Mouse (Mus musculus) hindbrain, embryonic 11.5 days (tissue): ENCODE measurements around the gene Pex7. TPM values are rescaled to one million over a fixed set of nuclear protein-coding genes. Genes with fewer than 3 reads are reported as not detected.

Source experiments
- ATAC-seq: fragments of 200-750 bp; cut with Nextera tagmentation; 2 replicates; pipeline ENCODE4 v1.8.0; 2017; ENCODE audit warnings: mild to moderate bottlenecking, moderate TSS enrichment, moderate library complexity; ENCODE audit not compliant: low FRiP score
- DNase-seq: peaks from one replicate; pipeline ENCODE4 v3.0.0-alpha.2; 2015; ENCODE audit warnings: low spot score
- H3K27ac ChIP-seq: fragments of 300-500 bp; sonication (generic); 2 replicates; pipeline ENCODE4 v1.5.1; 2014; ENCODE audit warnings: mild to moderate bottlenecking, low read depth, low read length
- H3K27me3 ChIP-seq: fragments of 300-500 bp; sonication (generic); 2 replicates; pipeline ENCODE4 v1.6.1; 2014; ENCODE audit warnings: mild to moderate bottlenecking, low read length, moderate library complexity, mixed read lengths; ENCODE audit not compliant: control insufficient read depth, insufficient read depth
- H3K36me3 ChIP-seq: fragments of 300-500 bp; sonication (generic); 2 replicates; pipeline ENCODE4 v1.6.1; 2014; ENCODE audit warnings: mild to moderate bottlenecking, low read length, moderate library complexity, mixed read lengths; ENCODE audit not compliant: control insufficient read depth, insufficient read depth
- H3K4me1 ChIP-seq: fragments of 300-500 bp; sonication (generic); replicated peaks from 2 replicates; pipeline ENCODE4 v1.6.1; 2014; ENCODE audit warnings: low read length, mixed read lengths; ENCODE audit not compliant: control insufficient read depth, insufficient read depth
- H3K4me2 ChIP-seq: fragments of 300-500 bp; sonication (generic); replicated peaks from 2 replicates; pipeline ENCODE4 v1.6.1; 2014; ENCODE audit warnings: mild to moderate bottlenecking, low read depth, low read length
- H3K4me3 ChIP-seq: fragments of 300-500 bp; sonication (generic); 2 replicates; pipeline ENCODE4 v1.5.1; 2014; ENCODE audit warnings: low read depth, low read length
- H3K9ac ChIP-seq: fragments of 300-500 bp; sonication (generic); 2 replicates; pipeline ENCODE4 v1.6.1; 2014; ENCODE audit warnings: low read depth, low read length
- H3K9me3 ChIP-seq: fragments of 300-500 bp; sonication (generic); 2 replicates; pipeline ENCODE4 v1.6.1; 2016; ENCODE audit warnings: low read length; ENCODE audit not compliant: control insufficient read depth
- WGBS: fragments of 180-500 bp; shearing (Covaris S2); extraction: QIAGEN DNeasy Blood & Tissue Kit; methylation state at CpG from one replicate; pipeline ENCODE4 v1.1.7; 2014; 5-methylcytosine and 5-hydroxymethylcytosine counted together
- polyA plus RNA-seq: library from polyadenylated mRNA; unstranded; fragments of >200 nt; fragmentation: Nextera tagmentation; extraction: Ambion mirVana; gene quantifications from 2 replicates; pipeline ENCODE4 v1.2.1, GENCODE M21; 2014

Pex7 gene
- polyA plus RNA-seq, 1 experiment from 2014 or later: 32.5 TPM

- Histone ChIP-seq H3K27me3 (peaks cover 46% of the 10 kb centered on the region), H3K4me1 (peaks cover 10% of the 10 kb centered on the region; the same call in 1 of the 2 replicates), H3K9ac (peak overlapping the region; percentile 49), H3K27ac (no peak overlapping the region), H3K36me3 (no peaks in the 10 kb centered on the region), H3K9me3 (no peaks in the 10 kb centered on the region), H3K4me2 (peak overlapping the region; percentile 100), H3K4me3 (peak overlapping the region; percentile 58)
- ATAC-seq: peak; percentile 69
- DNase-seq: peak; percentile 76
- WGBS: 0% methylated on average over 35 of the region's 36 CpGs
These were observed 56.9 kb downstream of the Pex7 start for GRCm38 (mm10) chr10:19850544-19850997.

GRCm38 (mm10) chr10:19849771-19850365, 57.6 kb downstream of the Pex7 start:
- H3K9me3 ChIP-seq: no peaks in the 10 kb centered on the region
- H3K4me1 ChIP-seq: peaks cover 10% of the 10 kb centered on the region; the same call in 1 of the 2 replicates
- H3K9ac ChIP-seq: peak overlapping the region; percentile 36; the same call in 1 of the 2 replicates
- WGBS: 0% methylated on average over 28 of the region's 32 CpGs
- H3K4me3 ChIP-seq: peak overlapping the region; percentile 58
- H3K27me3 ChIP-seq: peaks cover 46% of the 10 kb centered on the region
- H3K4me2 ChIP-seq: peak overlapping the region; percentile 100
- ATAC-seq (peak; percentile 53), DNase-seq (peak; percentile 55)
- no peaks in the 10 kb centered on the region for H3K36me3 ChIP-seq
- H3K27ac ChIP-seq: no peak overlapping the region

GRCm38 (mm10) chr10:19848928-19849770, 58.3 kb downstream of the Pex7 start:
- ATAC-seq: no peak
- Histone ChIP-seq H3K9ac (no peak overlapping the region), H3K36me3 (no peaks in the 10 kb centered on the region), H3K4me2 (peak overlapping the region; percentile 100), H3K4me1 (peaks cover 10% of the 10 kb centered on the region; the same call in 1 of the 2 replicates), H3K27ac (no peak overlapping the region), H3K9me3 (no peaks in the 10 kb centered on the region), H3K27me3 (peaks cover 46% of the 10 kb centered on the region), H3K4me3 (peak overlapping the region; percentile 58)
- WGBS: 4% methylated on average over 44 of the region's 44 CpGs
- DNase-seq: peak; percentile 41

- Histone ChIP-seq H3K9ac (no peak overlapping the region), H3K4me2 (no peak overlapping the region), H3K4me3 (no peak overlapping the region), H3K27me3 (no peaks in the 10 kb centered on the region), H3K27ac (no peak overlapping the region), H3K4me1 (no peaks in the 10 kb centered on the region), H3K36me3 (no peaks in the 10 kb centered on the region), H3K9me3 (no peaks in the 10 kb centered on the region)
- WGBS: 92% methylated on average over 5 of the region's 5 CpGs
- ATAC-seq: no peak
- no peak for DNase-seq
These were observed 67.7 kb downstream of the Pex7 start for GRCm38 (mm10) chr10:19839836-19840235.

GRCm38 (mm10) chr10:19835887-19836710, 71.4 kb downstream of the Pex7 start:
- Histone ChIP-seq H3K36me3 (no peaks in the 10 kb centered on the region), H3K4me2 (no peak overlapping the region), H3K4me3 (no peak overlapping the region), H3K27ac (no peak overlapping the region), H3K4me1 (no peaks in the 10 kb centered on the region), H3K9ac (no peak overlapping the region), H3K9me3 (no peaks in the 10 kb centered on the region), H3K27me3 (no peaks in the 10 kb centered on the region)
- DNase-seq: no peak
- no peak for ATAC-seq
- WGBS: 69% methylated on average over 8 of the region's 8 CpGs

- ATAC-seq (no peak), DNase-seq (no peak)
- no peaks in the 10 kb centered on the region for H3K36me3 ChIP-seq
- H3K27me3 ChIP-seq: no peaks in the 10 kb centered on the region
- H3K4me3 ChIP-seq: no peak overlapping the region
- H3K9ac ChIP-seq: no peak overlapping the region
- H3K4me2 ChIP-seq: no peak overlapping the region
- H3K9me3 ChIP-seq: no peaks in the 10 kb centered on the region
- no peaks in the 10 kb centered on the region for H3K4me1 ChIP-seq
- H3K27ac ChIP-seq: no peak overlapping the region
- 94% methylated on average over 6 of the region's 6 CpGs for WGBS
These were observed 73.3 kb downstream of the Pex7 start for GRCm38 (mm10) chr10:19834222-19834621.

GRCm38 (mm10) chr10:19831072-19831849, 76.2 kb downstream of the Pex7 start:
- ATAC-seq (no peak), DNase-seq (no peak)
- H3K4me1 ChIP-seq: no peaks in the 10 kb centered on the region
- no peaks in the 10 kb centered on the region for H3K9me3 ChIP-seq
- no peaks in the 10 kb centered on the region for H3K27me3 ChIP-seq
- no peak overlapping the region for H3K27ac ChIP-seq
- H3K36me3 ChIP-seq: no peaks in the 10 kb centered on the region
- no peak overlapping the region for H3K9ac ChIP-seq
- no peak overlapping the region for H3K4me3 ChIP-seq
- 85% methylated on average over 5 of the region's 5 CpGs for WGBS
- H3K4me2 ChIP-seq: no peak overlapping the region

- ATAC-seq (no peak), DNase-seq (no peak)
- Histone ChIP-seq H3K27me3 (no peaks in the 10 kb centered on the region), H3K4me2 (no peak overlapping the region), H3K9ac (no peak overlapping the region), H3K27ac (no peak overlapping the region), H3K36me3 (no peaks in the 10 kb centered on the region), H3K4me3 (no peak overlapping the region), H3K9me3 (no peaks in the 10 kb centered on the region), H3K4me1 (no peaks in the 10 kb centered on the region)
- WGBS: 61% methylated on average over 3 of the region's 3 CpGs
These were observed 86.5 kb downstream of the Pex7 start for GRCm38 (mm10) chr10:19820986-19821385.
